Mouse (Mus musculus): Measurements from ENCODE around the gene Rnf31.

The Rnf31 gene

GRCm38 (mm10) chr14:55591331-55591891 lies at the start of gene Rnf31:
Gene Rnf31, plus strand, starts transcription at chr14:55591708.
- ATAC-seq (ENCODE audit: insufficient number of reproducible peaks, low FRiP score, low TSS enrichment), result peak; percentile 91

DNA sequence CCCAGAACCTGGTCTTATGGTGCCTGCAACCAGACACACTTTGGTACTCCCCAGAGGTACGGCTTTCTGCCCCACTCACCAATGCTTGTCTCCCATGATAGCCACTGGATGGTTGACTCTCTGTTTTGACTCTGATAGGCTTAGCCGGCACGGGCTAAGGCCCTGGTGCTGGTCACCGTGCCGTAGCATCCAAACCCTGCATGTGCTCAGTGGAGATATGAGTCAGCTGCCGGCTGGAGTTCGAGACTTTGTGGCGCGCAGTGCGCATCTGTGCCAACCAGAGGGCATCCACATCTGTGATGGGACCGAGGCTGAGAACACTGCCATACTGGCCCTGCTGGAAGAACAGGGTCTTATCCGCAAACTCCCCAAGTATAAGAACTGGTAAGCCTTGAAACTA lies 49.2 kb upstream of the Rnf31 start:
- ATAC-seq (ENCODE audit: insufficient number of reproducible peaks, low FRiP score, low TSS enrichment), result no peak

GRCm38 (mm10) chr14:55544334-55544733 lies 47.2 kb upstream of the Rnf31 start:
- ATAC-seq (ENCODE audit: insufficient number of reproducible peaks, low FRiP score, low TSS enrichment), result no peak

- no peak for ATAC-seq (ENCODE audit: insufficient number of reproducible peaks, low FRiP score, low TSS enrichment)
Measured at GRCm38 (mm10) chr14:55550191-55550590, 41.3 kb upstream of the Rnf31 start.

GRCm38 (mm10) chr14:55551347-55551746 lies 40.2 kb upstream of the Rnf31 start:
- ATAC-seq (ENCODE audit: insufficient number of reproducible peaks, low FRiP score, low TSS enrichment), result no peak

- ATAC-seq (ENCODE audit: insufficient number of reproducible peaks, low FRiP score, low TSS enrichment), result no peak
Measured at GRCm38 (mm10) chr14:55551794-55552193, 39.7 kb upstream of the Rnf31 start.

GRCm38 (mm10) chr14:55554635-55555034 lies 36.9 kb upstream of the Rnf31 start:
- no peak for ATAC-seq (ENCODE audit: insufficient number of reproducible peaks, low FRiP score, low TSS enrichment)

DNA sequence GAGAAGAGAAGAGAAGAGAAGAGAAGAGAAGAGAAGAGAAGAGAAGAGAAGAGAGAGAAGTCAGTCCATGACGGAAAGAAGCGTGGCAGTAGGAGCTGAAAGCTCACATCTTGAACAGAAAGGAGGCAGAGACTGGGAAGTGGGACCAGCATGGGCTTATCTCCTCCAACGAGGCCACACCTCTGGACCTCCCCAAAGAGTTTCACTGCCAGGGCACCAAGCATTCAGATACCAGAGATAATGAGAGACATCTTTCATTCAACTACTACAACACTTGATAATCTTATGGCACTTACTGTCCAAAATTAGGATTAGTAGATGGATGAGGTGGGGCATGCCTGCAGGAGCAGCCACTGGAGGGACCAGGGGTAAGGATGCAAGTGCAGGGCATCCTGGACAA lies 35.7 kb upstream of the Rnf31 start:
- ATAC-seq (ENCODE audit: insufficient number of reproducible peaks, low FRiP score, low TSS enrichment), result no peak

GRCm38 (mm10) chr14:55557003-55557402 lies 34.5 kb upstream of the Rnf31 start:
- ATAC-seq (ENCODE audit: insufficient number of reproducible peaks, low FRiP score, low TSS enrichment), result no peak

GRCm38 (mm10) chr14:55557587-55557986 lies 33.9 kb upstream of the Rnf31 start:
- ATAC-seq (ENCODE audit: insufficient number of reproducible peaks, low FRiP score, low TSS enrichment), result no peak

GRCm38 (mm10) chr14:55558740-55559448 lies 32.6 kb upstream of the Rnf31 start:
- no peak for ATAC-seq (ENCODE audit: insufficient number of reproducible peaks, low FRiP score, low TSS enrichment)

DNA sequence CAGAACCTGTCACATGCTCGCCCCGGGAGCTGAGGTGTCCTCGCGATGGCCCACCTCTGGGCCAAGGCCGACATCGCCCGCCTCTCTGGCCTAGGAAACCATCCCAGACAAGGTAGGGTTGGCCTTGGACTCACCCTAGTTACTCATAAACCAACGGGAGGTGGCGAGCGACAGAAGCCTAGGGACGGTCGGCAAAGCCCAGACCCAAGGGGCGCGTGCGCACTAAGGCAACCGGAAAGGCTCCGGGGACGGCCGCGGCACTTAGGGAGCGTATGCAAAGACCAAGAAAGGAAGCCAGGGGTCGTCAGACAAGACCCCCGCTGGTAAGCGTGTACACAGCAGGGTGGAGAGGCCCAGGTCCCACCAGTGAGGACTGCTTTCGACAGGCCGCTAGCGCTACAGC lies 31.7 kb upstream of the Rnf31 start, which contains the start of gene Dcaf11:
TSS of gene Dcaf11 (plus strand) at position 208 of the 403 bp plus-strand sequence.
- peak; percentile 77 for ATAC-seq (ENCODE audit: insufficient number of reproducible peaks, low FRiP score, low TSS enrichment)

- peak; percentile 90 for ATAC-seq (ENCODE audit: insufficient number of reproducible peaks, low FRiP score, low TSS enrichment)
Measured at GRCm38 (mm10) chr14:55560202-55561073, 31.1 kb upstream of the Rnf31 start, which contains the start of gene A730061H03Rik. Gene A730061H03Rik, minus strand, starts transcription at chr14:55560406.

- no peak for ATAC-seq (ENCODE audit: insufficient number of reproducible peaks, low FRiP score, low TSS enrichment)
Measured at GRCm38 (mm10) chr14:55561860-55562259, 29.6 kb upstream of the Rnf31 start.

- no peak for ATAC-seq (ENCODE audit: insufficient number of reproducible peaks, low FRiP score, low TSS enrichment)
Measured at GRCm38 (mm10) chr14:55563249-55563648, 28.3 kb upstream of the Rnf31 start.

GRCm38 (mm10) chr14:55565748-55566147 lies 25.8 kb upstream of the Rnf31 start:
- ATAC-seq (ENCODE audit: insufficient number of reproducible peaks, low FRiP score, low TSS enrichment), result no peak

GRCm38 (mm10) chr14:55567496-55567895 lies 24.0 kb upstream of the Rnf31 start:
- ATAC-seq (ENCODE audit: insufficient number of reproducible peaks, low FRiP score, low TSS enrichment), result no peak

- no peak for ATAC-seq (ENCODE audit: insufficient number of reproducible peaks, low FRiP score, low TSS enrichment)
Measured at GRCm38 (mm10) chr14:55570588-55570987, 20.9 kb upstream of the Rnf31 start.

GRCm38 (mm10) chr14:55571760-55572159 lies 19.7 kb upstream of the Rnf31 start:
- no peak for ATAC-seq (ENCODE audit: insufficient number of reproducible peaks, low FRiP score, low TSS enrichment)

DNA sequence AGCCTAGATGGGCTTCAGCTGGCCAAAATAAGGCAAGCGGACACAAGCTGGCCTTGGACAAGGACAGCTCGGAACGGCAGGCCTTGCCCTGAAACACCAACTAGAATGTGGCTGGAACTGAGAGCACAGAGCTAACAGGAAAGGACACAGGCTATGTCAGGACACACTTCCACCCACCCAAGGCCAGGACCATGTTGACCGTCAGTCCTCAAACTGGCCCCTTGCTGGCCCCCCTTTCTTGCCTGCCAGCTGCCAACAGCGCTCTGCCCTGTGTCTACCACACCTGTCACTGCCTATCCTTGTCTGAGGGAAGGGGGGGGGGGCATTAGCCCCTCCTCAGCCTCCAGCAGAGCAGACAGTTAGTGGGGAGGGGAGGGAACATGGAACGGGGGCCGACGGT lies 16.2 kb upstream of the Rnf31 start, which contains the start of gene Fitm1:
TSS of gene Fitm1 (plus strand) at position 316 of the 400 bp plus-strand sequence.
- ATAC-seq (ENCODE audit: insufficient number of reproducible peaks, low FRiP score, low TSS enrichment), result no peak

DNA sequence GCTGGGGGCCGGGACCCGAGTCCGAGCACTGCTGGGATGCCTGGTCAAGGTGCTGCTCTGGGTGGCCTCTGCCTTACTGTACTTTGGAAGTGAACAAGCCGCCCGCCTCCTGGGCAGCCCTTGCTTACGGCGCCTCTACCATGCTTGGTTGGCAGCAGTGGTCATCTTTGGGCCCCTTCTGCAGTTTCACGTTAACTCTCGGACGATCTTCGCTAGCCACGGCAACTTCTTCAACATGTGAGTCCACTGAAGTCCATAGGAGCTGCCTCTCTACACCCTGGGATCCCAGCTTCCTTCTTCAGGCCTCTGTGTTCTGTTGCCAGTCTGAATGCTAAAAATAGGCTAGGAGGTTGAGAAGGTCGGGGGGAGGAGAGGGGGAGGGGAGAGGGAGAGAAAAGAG lies 15.8 kb upstream of the Rnf31 start:
- no peak for ATAC-seq (ENCODE audit: insufficient number of reproducible peaks, low FRiP score, low TSS enrichment)
